ENCODE assay signal across 8 mouse cellular contexts in the genomic region with DNA sequence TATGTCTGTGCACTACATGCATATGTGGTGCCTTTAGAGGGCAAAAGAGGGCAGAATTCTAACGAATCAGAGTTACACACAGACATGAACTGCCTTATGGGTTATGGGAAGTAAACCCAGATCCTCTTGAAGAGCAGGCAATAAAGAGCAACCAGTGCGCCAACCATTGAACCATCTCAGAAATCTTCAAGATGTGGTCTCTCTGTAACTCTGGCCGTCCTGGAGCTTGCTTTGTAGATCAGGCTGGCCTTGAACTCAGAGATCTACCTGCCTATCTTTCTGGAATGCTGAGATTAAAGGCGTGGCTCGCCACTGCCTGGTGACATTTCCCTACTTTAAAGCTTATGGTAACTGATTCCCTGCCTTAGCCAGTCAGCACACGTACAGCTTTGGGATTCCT. TPM values are rescaled to one million over a fixed set of nuclear protein-coding genes. Genes with fewer than 3 reads are reported as not detected.
DNase-seq lines count a peak whose midpoint lies in the region; ATAC-seq and TF ChIP-seq lines count a peak whose summit lies in the region.

No protein-coding gene starts in this region.

- no peak for ATAC-seq in forebrain, embryonic 16.5 days
- ATAC-seq in activated CD4-positive, CD25-positive, alpha-beta regulatory T cell, adult 4 months = no peak

- no peak overlapping the region; the same call in 1 of the 2 replicates for H3K9ac ChIP-seq in CH12.LX (ENCODE audit: insufficient read depth, low read depth)
- no peak overlapping the region for H3K9ac ChIP-seq in forebrain, embryonic 16.5 days (replicated peaks; ENCODE audit: low read depth, low read length)

- H3K36me3 ChIP-seq in CH12.LX (replicated peaks in 1 of 2; ENCODE audit: control insufficient read depth in 1 of 2, insufficient read depth in 1 of 2, low read length in 1 of 2) (peaks cover 22 to 33% of the 10 kb centered on the region in 2 experiments), macrophage (ENCODE audit: inconsistent target) (peaks cover 16% of the 10 kb centered on the region)
- H3K36me3 ChIP-seq in forebrain, embryonic 16.5 days (ENCODE audit: control insufficient read depth, insufficient read depth) = peaks cover 3% of the 10 kb centered on the region

- TF ChIP-seq EP300 in CH12.LX (IDR thresholded peaks at IDR 0.05; ENCODE audit: low read length) = no peak

- peak in 1 of 2 experiments; percentile 23; a peak in 1 of 4 replicates for TF ChIP-seq CTCF in CH12.LX (conservative IDR thresholded peaks at IDR 0.05 in 1 of 2, IDR thresholded peaks at IDR 0.05 in 1 of 2; ENCODE audit: low read depth in 2 of 2, low read length in 2 of 2)

- dilution Hi-C loops in CH12.LX (cut with MboI; ENCODE audit: extremely low pct_ligation_motif_present, extremely low pct_unique_long_range_greater_than_20kb, low sequenced_read_pairs) = no loop called here

- no peak for TF ChIP-seq POLR2A in CH12.LX (IDR thresholded peaks at IDR 0.05; ENCODE audit: low read depth, low read length)

- TF ChIP-seq RAD21 in CH12.LX (IDR thresholded peaks at IDR 0.05; ENCODE audit: low read depth, low read length) = no peak

- H3K79me2 ChIP-seq in CH12.LX (replicated peaks; ENCODE audit: control insufficient read depth, extremely low read depth, insufficient read depth, poor library complexity, severe bottlenecking) (peaks cover 41% of the 10 kb centered on the region), macrophage (ENCODE audit: inconsistent target) (peaks cover 37% of the 10 kb centered on the region)

- H3K4me2 ChIP-seq in CH12.LX (ENCODE audit: insufficient read depth, low read depth, poor library complexity, severe bottlenecking) = peak overlapping the region; percentile 64
- H3K4me2 ChIP-seq in forebrain, embryonic 16.5 days (ENCODE audit: low read length) = peak overlapping the region; percentile 75

- peak overlapping the region in 1 of 3 experiments; percentile 75 for H3K4me3 ChIP-seq in CH12.LX (replicated peaks in 1 of 3; ENCODE audit: low read depth in 2 of 3, low read length in 2 of 3, poor library complexity in 1 of 3)
- H3K4me3 ChIP-seq in forebrain, embryonic 16.5 days (replicated peaks; ENCODE audit: low read length) = no peak overlapping the region; the same call in 1 of the 2 replicates
- H3K4me3 ChIP-seq in macrophage (ENCODE audit: inconsistent target) = peak overlapping the region; percentile 25; the same call in 1 of the 2 replicates

- in situ Hi-C loops in CH12.LX (cut with MboI; ENCODE audit: low pct_ligation_motif_present, low pct_unique_long_range_greater_than_20kb, low sequenced_read_pairs) = no loop called here

- no peaks in the 10 kb centered on the region for H3K27me3 ChIP-seq in CH12.LX (replicated peaks)
- H3K27me3 ChIP-seq in forebrain, embryonic 16.5 days (replicated peaks; ENCODE audit: control insufficient read depth, insufficient read depth, low read length) = no peaks in the 10 kb centered on the region

- WGBS in forebrain, embryonic 16.5 days = 21% methylated on average over 6 of the region's 6 CpGs
- 15% methylated on average over 6 of the region's 6 CpGs for WGBS in macrophage (ENCODE audit: missing documents)

- peaks cover 15 to 36% of the 10 kb centered on the region in 2 experiments for H3K4me1 ChIP-seq in CH12.LX (ENCODE audit: control insufficient read depth in 1 of 2, insufficient read depth in 2 of 2)
- H3K4me1 ChIP-seq in forebrain, embryonic 16.5 days (replicated peaks; ENCODE audit: control insufficient read depth, insufficient read depth, low read length) = peaks cover 21% of the 10 kb centered on the region

- H3K9me3 ChIP-seq in CH12.LX (replicated peaks; ENCODE audit: low read length) = no peaks in the 10 kb centered on the region
- H3K9me3 ChIP-seq in forebrain, embryonic 16.5 days (ENCODE audit: control insufficient read depth, low read length) = no peaks in the 10 kb centered on the region

- peak; percentile 25 for DNase-seq in embryo, embryonic 10 days (ENCODE audit: low spot score)
- no peak for DNase-seq in embryo, embryonic 9.5 days (ENCODE audit: extremely low spot score)
- DNase-seq in CH12.LX (ENCODE audit: extremely low read depth) = peak; percentile 55
- no peak for DNase-seq in urinary bladder, postnatal 25 days (ENCODE audit: low spot score)
- DNase-seq in thymus, postnatal 36 days = no peak

- H3K27ac ChIP-seq in CH12.LX (ENCODE audit: insufficient read depth, low read depth) (no peak overlapping the region), macrophage (peak overlapping the region; percentile 61)
- H3K27ac ChIP-seq in forebrain, embryonic 16.5 days (ENCODE audit: low read length) = no peak overlapping the region

TF ChIP-seq in CH12.LX, 34 proteins besides CTCF, POLR2A, EP300 and RAD21:
- TF ChIP-seq MEF2A (IDR thresholded peaks at IDR 0.05; ENCODE audit: borderline replicate concordance, low read depth, low read length) (peak; percentile 33; the same call in 1 of the 2 replicates), HCFC1 (IDR thresholded peaks at IDR 0.05; ENCODE audit: low read depth, low read length) (peak; percentile 34; the same call in 1 of the 2 replicates), USF2 (conservative IDR thresholded peaks at IDR 0.05; ENCODE audit: low read depth, low read length) (no peak), TBP (conservative IDR thresholded peaks at IDR 0.05; ENCODE audit: low read depth, low read length) (0 out of 2 replicates have a peak, but pooled peaks have one; percentile 36), SIN3A (IDR thresholded peaks at IDR 0.05; ENCODE audit: low read length) (peak; percentile 11)

RNA-seq across cellular contexts. Expression of gene Eif4g1, which starts 3.8 kb away (rescaled TPM):
- 473 and 601 TPM in 2 replicates for total RNA-seq in CH12.LX (2012; rRNA removed)
- total RNA-seq in CH12.LX (2014; rRNA removed) = 370 and 403 TPM in 2 replicates
- polyA plus RNA-seq in CH12.LX (2012; ENCODE audit: insufficient read length, low read depth) = 492 and 519 TPM in 2 replicates
- 131 and 142 TPM in 2 replicates for polyA plus RNA-seq in forebrain, embryonic 16.5 days (2015; fragmentation: Nextera tagmentation; extraction: Ambion mirVana)
- total RNA-seq in macrophage (2018; cell fraction: chromatin; rRNA removed) = 1,000 to 10,000 TPM in 1 of 26 experiments, 100 to 1,000 TPM in 25; 305 to 1,018 (median 385) TPM
- 100 to 1,000 TPM; 102 to 196 (median 161) TPM for total RNA-seq in macrophage (2018; cell fraction: cytosol; rRNA removed)
- 100 to 1,000 TPM; 189 to 333 (median 233) TPM for total RNA-seq in macrophage (2018; cell fraction: nucleus; rRNA removed)
- polyA plus RNA-seq in macrophage (2018) = 125 to 210 TPM (median 165 TPM) in 3 replicates
- 10 to 100 TPM; 44.6 to 82.1 TPM for polyA plus RNA-seq in activated CD4-positive, CD25-positive, alpha-beta regulatory T cell, adult 4 months (2017; shearing (Covaris generic))

RNA-seq across cellular contexts. Expression of gene Psmd2, which starts 20.4 kb away (rescaled TPM):
- total RNA-seq in CH12.LX (2012; rRNA removed) (340 and 410 TPM in 2 replicates), CH12.LX (2014; rRNA removed) (267 and 273 TPM in 2 replicates)
- polyA plus RNA-seq in CH12.LX (2012; ENCODE audit: insufficient read length, low read depth) (528 and 678 TPM in 2 replicates), macrophage (2018) (143 to 206 TPM (median 205 TPM) in 3 replicates)
- 401 and 408 TPM in 2 replicates for polyA plus RNA-seq in forebrain, embryonic 16.5 days (2015; fragmentation: Nextera tagmentation; extraction: Ambion mirVana)
- 100 to 1,000 TPM in 24 of 26 experiments, 10 to 100 TPM in 2; 65.5 to 204 (median 145) TPM for total RNA-seq in macrophage (2018; cell fraction: chromatin; rRNA removed)
- total RNA-seq in macrophage (2018; cell fraction: cytosol; rRNA removed) = 100 to 1,000 TPM; 146 to 217 (median 178) TPM
- total RNA-seq in macrophage (2018; cell fraction: nucleus; rRNA removed) = 100 to 1,000 TPM in 24 of 26 experiments, 10 to 100 TPM in 2; 94.8 to 246 (median 168) TPM
- polyA plus RNA-seq in activated CD4-positive, CD25-positive, alpha-beta regulatory T cell, adult 4 months (2017; shearing (Covaris generic)) = 100 to 1,000 TPM; 152 to 157 TPM

RNA-seq across cellular contexts. Expression of gene Fam131a, which starts 21.2 kb away (rescaled TPM):
- total RNA-seq in CH12.LX (2012; rRNA removed) (1.0 and 1.3 TPM in 2 replicates), CH12.LX (2014; rRNA removed) (0.50 and 0.77 TPM in 2 replicates)
- polyA plus RNA-seq in CH12.LX (2012; ENCODE audit: insufficient read length, low read depth) (0.67 and 1.4 TPM in 2 replicates), macrophage (2018) (0.22 to 1.6 TPM (median 0.63 TPM) in 3 replicates)
- 57.4 and 65.3 TPM in 2 replicates for polyA plus RNA-seq in forebrain, embryonic 16.5 days (2015; fragmentation: Nextera tagmentation; extraction: Ambion mirVana)
- total RNA-seq in macrophage (2018; cell fraction: chromatin; rRNA removed) = 1 to 10 TPM in 18 of 26 experiments, under 1 TPM in 6, not detected in 2; 0.29 to 7.0 (median 2.1) TPM
- 1 to 10 TPM in 10 of 26 experiments, under 1 TPM in 16; 0.18 to 2.1 (median 0.78) TPM for total RNA-seq in macrophage (2018; cell fraction: cytosol; rRNA removed)
- 1 to 10 TPM in 17 of 26 experiments, under 1 TPM in 9; 0.31 to 4.4 (median 1.2) TPM for total RNA-seq in macrophage (2018; cell fraction: nucleus; rRNA removed)
- 1 to 10 TPM in 1 of 2 experiments, not detected in 1; 1.2 TPM for polyA plus RNA-seq in activated CD4-positive, CD25-positive, alpha-beta regulatory T cell, adult 4 months (2017; shearing (Covaris generic))

RNA-seq across cellular contexts. Expression of gene Ece2, which starts 42.3 kb away (rescaled TPM):
- total RNA-seq in CH12.LX (2012; rRNA removed) = 0.08 and 0.34 TPM in 2 replicates
- total RNA-seq in CH12.LX (2014; rRNA removed) = 0.08 and 0.17 TPM in 2 replicates
- 0.26 and 0.49 TPM in 2 replicates for polyA plus RNA-seq in CH12.LX (2012; ENCODE audit: insufficient read length, low read depth)
- polyA plus RNA-seq in forebrain, embryonic 16.5 days (2015; fragmentation: Nextera tagmentation; extraction: Ambion mirVana) = 12.4 and 17.0 TPM in 2 replicates
- total RNA-seq in macrophage (2018; cell fraction: chromatin; rRNA removed) = 1 to 10 TPM in 9 of 26 experiments, under 1 TPM in 14, not detected in 3; 0.21 to 4.4 (median 0.86) TPM
- total RNA-seq in macrophage (2018; cell fraction: cytosol; rRNA removed) = under 1 TPM in 16 of 26 experiments, not detected in 10; 0.03 to 0.33 (median 0.15) TPM
- total RNA-seq in macrophage (2018; cell fraction: nucleus; rRNA removed) = under 1 TPM in 12 of 26 experiments, not detected in 14; 0.15 to 0.89 (median 0.33) TPM
- polyA plus RNA-seq in macrophage (2018) = 0.09 to 0.20 TPM in 2 of 3 replicates, not detected in the other
- polyA plus RNA-seq in activated CD4-positive, CD25-positive, alpha-beta regulatory T cell, adult 4 months (2017; shearing (Covaris generic)) = not detected

RNA-seq across cellular contexts. Expression of gene Polr2h, which starts 45.6 kb away (rescaled TPM):
- total RNA-seq in CH12.LX (2012; rRNA removed) (157 and 189 TPM in 2 replicates), CH12.LX (2014; rRNA removed) (183 and 189 TPM in 2 replicates)
- polyA plus RNA-seq in CH12.LX (2012; ENCODE audit: insufficient read length, low read depth) (117 and 146 TPM in 2 replicates), macrophage (2018) (5.2 to 20.4 TPM (median 12.3 TPM) in 3 replicates)
- polyA plus RNA-seq in forebrain, embryonic 16.5 days (2015; fragmentation: Nextera tagmentation; extraction: Ambion mirVana) = 84.5 and 94.4 TPM in 2 replicates
- total RNA-seq in macrophage (2018; cell fraction: chromatin; rRNA removed) = 10 to 100 TPM in 3 of 26 experiments, 1 to 10 TPM in 23; 2.4 to 10.3 (median 4.9) TPM
- total RNA-seq in macrophage (2018; cell fraction: cytosol; rRNA removed) = 10 to 100 TPM; 10.2 to 20.7 (median 14.9) TPM
- 10 to 100 TPM in 9 of 26 experiments, 1 to 10 TPM in 17; 3.1 to 16.1 (median 7.9) TPM for total RNA-seq in macrophage (2018; cell fraction: nucleus; rRNA removed)
- polyA plus RNA-seq in activated CD4-positive, CD25-positive, alpha-beta regulatory T cell, adult 4 months (2017; shearing (Covaris generic)) = 10 to 100 TPM; 72.6 to 80.2 TPM

Comparison
In these comparisons a context has a peak if more than half of its experiments do, and no peak if none do; other contexts are left out.
1. DNase-seq: peak in embryo, embryonic 10 days (single experiment) and CH12.LX (single experiment); none in embryo, embryonic 9.5 days (single experiment), urinary bladder, postnatal 25 days (single experiment) and thymus, postnatal 36 days (0 of 2).
2. RNA of gene Fam131a, which starts 21.2 kb away (polyA plus RNA-seq): 57.4 to 65.3 TPM in forebrain, embryonic 16.5 days; 1.2 TPM in activated CD4-positive, CD25-positive, alpha-beta regulatory T cell, adult 4 months, 0.67 to 1.4 TPM in CH12.LX and 0.22 to 1.6 TPM in macrophage; every median in the first group is over 10 times any median in the second.